30 mouse cellular contexts compared by ENCODE assay signal in genomic region chr15:60021256-60021655, GRCm38 (mm10). TPM values are rescaled to one million over a fixed set of nuclear protein-coding genes. Genes with fewer than 3 reads are reported as not detected.
DNase-seq lines count a peak whose midpoint lies in the region; ATAC-seq lines count a peak whose summit lies in the region.
"Had no signal": no experiment of that assay in that cellular context is flagged by ENCODE, and none has a peak within 500 bp of the region (broad histone marks: within the 10 kb centered on the region; RNA-seq: fewer than 3 reads in every experiment).

No protein-coding gene starts in this region.

- H3K4me2 ChIP-seq in intestine, embryonic 14.5 days (ENCODE audit: low read length): no peak overlapping the region
- H3K4me2 ChIP-seq in intestine, embryonic 16.5 days (ENCODE audit: low read depth, low read length): no peak overlapping the region
- H3K4me2 ChIP-seq: embryonic facial prominence, embryonic 15.5 days; hindbrain, embryonic 12.5 days had no signal

- H3K9ac ChIP-seq in intestine, embryonic 14.5 days (ENCODE audit: low read length): no peak overlapping the region
- no peak overlapping the region for H3K9ac ChIP-seq in intestine, embryonic 16.5 days (ENCODE audit: low read depth, low read length)
- H3K9ac ChIP-seq: embryonic facial prominence, embryonic 15.5 days; hindbrain, embryonic 12.5 days had no signal

- no peak overlapping the region for H3K27ac ChIP-seq in intestine, embryonic 14.5 days (ENCODE audit: low read depth)
- no peak overlapping the region for H3K27ac ChIP-seq in intestine, embryonic 16.5 days (ENCODE audit: low read length)
- H3K27ac ChIP-seq: embryonic facial prominence, embryonic 15.5 days; forebrain, embryonic 10.5 days; hindbrain, embryonic 12.5 days had no signal

- H3K4me3 ChIP-seq in intestine, embryonic 14.5 days (ENCODE audit: low read depth, low read length): no peak overlapping the region
- H3K4me3 ChIP-seq in intestine, embryonic 16.5 days (ENCODE audit: low read length): no peak overlapping the region
- H3K4me3 ChIP-seq: embryonic facial prominence, embryonic 15.5 days; erythroblast, embryonic 14.5 days; forebrain, embryonic 10.5 days; hindbrain, embryonic 12.5 days had no signal

- 29% methylated on average over 3 of the region's 3 CpGs for WGBS in intestine, embryonic 14.5 days
- 35% methylated on average over 3 of the region's 3 CpGs for WGBS in intestine, embryonic 16.5 days

- H3K36me3 ChIP-seq in intestine, embryonic 14.5 days (ENCODE audit: control insufficient read depth, insufficient read depth, low read length): no peaks in the 10 kb centered on the region
- no peaks in the 10 kb centered on the region for H3K36me3 ChIP-seq in intestine, embryonic 16.5 days (ENCODE audit: control insufficient read depth, insufficient read depth, low read length)
- H3K36me3 ChIP-seq: embryonic facial prominence, embryonic 15.5 days; forebrain, embryonic 10.5 days; hindbrain, embryonic 12.5 days had no signal

- no peaks in the 10 kb centered on the region for H3K9me3 ChIP-seq in intestine, embryonic 14.5 days (ENCODE audit: control insufficient read depth, low read length)
- H3K9me3 ChIP-seq in intestine, embryonic 16.5 days (ENCODE audit: control insufficient read depth, low read length): no peaks in the 10 kb centered on the region
- H3K9me3 ChIP-seq: embryonic facial prominence, embryonic 15.5 days; forebrain, embryonic 10.5 days; hindbrain, embryonic 12.5 days had no signal

- H3K27me3 ChIP-seq in intestine, embryonic 14.5 days (replicated peaks; ENCODE audit: control insufficient read depth, insufficient read depth, low read length): no peaks in the 10 kb centered on the region
- no peaks in the 10 kb centered on the region for H3K27me3 ChIP-seq in intestine, embryonic 16.5 days (replicated peaks; ENCODE audit: control insufficient read depth, insufficient read depth, low read length)
- H3K27me3 ChIP-seq: CH12.LX; embryonic facial prominence, embryonic 15.5 days; hindbrain, embryonic 12.5 days had no signal

- no peak for DNase-seq in intestine, embryonic 14.5 days (ENCODE audit: low spot score)
- peak; percentile 29 for DNase-seq in brain, adult 2 months (ENCODE audit: low read depth, low spot score)
- DNase-seq in layer of hippocampus, adult 18-20 months (ENCODE audit: low spot score in 2 of 2): peak; percentile 30 to 74
- DNase-seq in layer of hippocampus, adult 9-11 months: peak; percentile 76
- DNase-seq in urinary bladder, postnatal 10 days (ENCODE audit: low spot score): no peak
- DNase-seq in ovary, adult 18-20 months (ENCODE audit: low spot score): no peak
- no peak for DNase-seq in lung, postnatal 25 days (ENCODE audit: low spot score)
- DNase-seq: adrenal gland, postnatal 14 days; cerebellum, adult 11 months; cerebellum, adult 9-10 months; embryo, embryonic 11 days; gastrocnemius, postnatal 36 days; heart, adult 11 months; heart, postnatal 10 days; heart, postnatal 4 days had no signal

- ATAC-seq in intestine, embryonic 14.5 days (replicated peaks; ENCODE audit: low FRiP score, low TSS enrichment, low read depth): 0 out of 2 replicates have a peak, but pooled peaks have one; percentile 27
- no peak for ATAC-seq in intestine, embryonic 16.5 days
- ATAC-seq: activated CD4-positive, CD25-positive, alpha-beta regulatory T cell, adult 4 months; forebrain, embryonic 14.5 days; hindbrain, embryonic 16.5 days; Patski had no signal

- no peaks in the 10 kb centered on the region for H3K4me1 ChIP-seq in intestine, embryonic 14.5 days (replicated peaks; ENCODE audit: control insufficient read depth, insufficient read depth, low read length)
- no peaks in the 10 kb centered on the region for H3K4me1 ChIP-seq in intestine, embryonic 16.5 days (ENCODE audit: control insufficient read depth, insufficient read depth, low read length)
- H3K4me1 ChIP-seq: embryonic facial prominence, embryonic 15.5 days; forebrain, embryonic 10.5 days; hindbrain, embryonic 12.5 days had no signal

RNA-seq across cellular contexts. Expression of gene 4933412E24Rik, which starts 4.8 kb away (rescaled TPM):
- polyA plus RNA-seq in intestine, embryonic 14.5 days (2014; fragmentation: Nextera tagmentation; extraction: Ambion mirVana): not detected in 2 replicates
- not detected in 2 replicates for polyA plus RNA-seq in intestine, embryonic 16.5 days (2015; fragmentation: Nextera tagmentation; extraction: Ambion mirVana)
- total RNA-seq in layer of hippocampus, adult 18-20 months (2021): not detected
- total RNA-seq: adrenal gland, adult 18-20 months; adrenal gland, postnatal 14 days; CH12.LX; common myeloid progenitor, adult 5-6 weeks; gastrocnemius, adult 8-10 months; gastrocnemius, postnatal 36 days; heart, postnatal 10 days; heart, postnatal 4 days had no signal
- polyA plus RNA-seq: activated CD4-positive, CD25-positive, alpha-beta regulatory T cell, adult 4 months; embryonic facial prominence, embryonic 11.5 days; embryonic facial prominence, embryonic 15.5 days; erythroblast, embryonic 14.5 days; forebrain, embryonic 10.5 days; forebrain, embryonic 14.5 days; heart, embryonic 14.5 days; hindbrain, embryonic 12.5 days; hindbrain, embryonic 16.5 days; Patski had no signal

Comparison
In these comparisons a context has a peak if more than half of its experiments do, and no peak if none do; other contexts are left out.
1. DNase-seq: peak in brain, adult 2 months (single experiment), layer of hippocampus, adult 18-20 months (2 of 2) and layer of hippocampus, adult 9-11 months (single experiment); none in intestine, embryonic 14.5 days (single experiment), urinary bladder, postnatal 10 days (single experiment), ovary, adult 18-20 months (single experiment) and lung, postnatal 25 days (single experiment).